Mouse (Mus musculus) ES-E14 (cell line): Measurements from ENCODE around the gene Crisp2. TPM values are rescaled to one million over a fixed set of nuclear protein-coding genes. Genes with fewer than 3 reads are reported as not detected.

Experiments used
- DNase-seq: peaks from one replicate; pipeline ENCODE4 v3.0.0-alpha.2; 2013; ENCODE audit warnings: low read depth, low spot score
- H3K27ac ChIP-seq: 2 replicates; pipeline ENCODE4 v1.5.1; 2012; ENCODE audit warnings: low read depth, mild to moderate bottlenecking, low read length, moderate library complexity, mixed read lengths; ENCODE audit not compliant: poor library complexity, insufficient read depth, severe bottlenecking
- H3K36me3 ChIP-seq: 2 replicates; pipeline ENCODE4 v1.6.1; 2012; ENCODE audit warnings: mild to moderate bottlenecking, low read length, moderate library complexity, mixed read lengths; ENCODE audit not compliant: control insufficient read depth, poor library complexity, insufficient read depth, severe bottlenecking
- H3K4me1 ChIP-seq, 2 experiments: fragments of 150-350 bp in 1 of 2; sonication (generic) in 1 of 2; 2 replicates each; pipeline ENCODE4 v1.6.1; 2012; ENCODE audit warnings: low read length in 2 of 2, mild to moderate bottlenecking in 1 of 2, mixed read lengths in 1 of 2; ENCODE audit not compliant: control insufficient read depth in 2 of 2, insufficient read depth in 2 of 2, poor library complexity in 1 of 2
- H3K4me3 ChIP-seq, 2 experiments: fragments of 150-350 bp in 1 of 2; sonication (generic) in 1 of 2; 2 replicates each; pipeline ENCODE4 v1.5.1; 2012; ENCODE audit warnings: low read length in 2 of 2, low read depth in 1 of 2, mild to moderate bottlenecking in 1 of 2, mixed read lengths in 1 of 2; ENCODE audit not compliant: insufficient read depth in 1 of 2, poor library complexity in 1 of 2, severe bottlenecking in 1 of 2
- H3K9ac ChIP-seq: 2 replicates; pipeline ENCODE4 v1.6.1; 2012; ENCODE audit warnings: low read depth, mild to moderate bottlenecking, low read length, mixed read lengths; ENCODE audit not compliant: poor library complexity, insufficient read depth, severe bottlenecking
- H3K9me3 ChIP-seq: fragments of 150-350 bp; sonication (generic); 2 replicates; pipeline ENCODE4 v1.6.1; 2012; ENCODE audit warnings: low read depth, mild to moderate bottlenecking, low read length; ENCODE audit not compliant: control insufficient read depth, insufficient read depth
- CHD2 ChIP-seq: IDR thresholded peaks from 2 replicates; pipeline ENCODE4 v1.6.1; 2014; ENCODE audit warnings: mild to moderate bottlenecking, low read depth, low read length, inconsistent platforms
- HCFC1 ChIP-seq: IDR thresholded peaks from 2 replicates; pipeline ENCODE4 v1.6.1; 2012; ENCODE audit warnings: low read length, inconsistent platforms, borderline replicate concordance; ENCODE audit not compliant: insufficient read depth
- MAFK ChIP-seq: IDR thresholded peaks from 2 replicates; pipeline ENCODE4 v1.6.1; 2014; ENCODE audit warnings: mild to moderate bottlenecking, low read depth, low read length, inconsistent platforms; ENCODE audit not compliant: insufficient read depth
- ZC3H11A ChIP-seq: IDR thresholded peaks from 2 replicates; pipeline ENCODE4 v1.6.1; 2012; ENCODE audit warnings: low read depth, mild to moderate bottlenecking, inconsistent platforms, low read length, borderline replicate concordance
- ZNF384 ChIP-seq: IDR thresholded peaks from 2 replicates; pipeline ENCODE4 v1.6.1; 2012; ENCODE audit warnings: low read depth, low read length, inconsistent platforms
- in situ Hi-C, 2 experiments: fragments of 600-800 bp; cut with MboI; formaldehyde crosslinking; loops; one replicate each; pipeline ENCODE4 v1.15.1; 2025; ENCODE audit warnings: low sequenced_read_pairs in 2 of 2, inconsistent platforms in 1 of 2; ENCODE audit not compliant: unreplicated experiment in 2 of 2
- total RNA-seq: library from RNA; depleted of rRNA; stranded (reverse); fragments of 300-350 nt; gene quantifications from 2 replicates; pipeline ENCODE4 v1.2.3, GENCODE M21; 2012; rRNA removed

Gene Crisp2
- not detected in 2 replicates for total RNA-seq

GRCm38 (mm10) chr17:40806953-40807572, at the start of gene Crisp2:
Gene Crisp2, minus strand, starts transcription at chr17:40807003.
- DNase-seq: no peak
- no peak for TF ChIP-seq HCFC1
- TF ChIP-seq ZNF384: no peak
- no peak for TF ChIP-seq ZC3H11A
- TF ChIP-seq MAFK: no peak
- TF ChIP-seq CHD2: no peak
- H3K4me3 ChIP-seq: no peak within 1 kb of the TSS
- H3K9me3 ChIP-seq: no peaks in the 10 kb centered on the region
- no peaks in the 10 kb centered on the region for H3K4me1 ChIP-seq
- no peak within 1 kb of the TSS for H3K27ac ChIP-seq
- in situ Hi-C loops: no loop called here
- H3K36me3 ChIP-seq: no peaks in the 10 kb centered on the region
- no peak within 1 kb of the TSS for H3K9ac ChIP-seq

GRCm38 (mm10) chr17:40855065-40855464, 48.3 kb upstream of the Crisp2 start:
- H3K27ac ChIP-seq: no peak overlapping the region
- H3K4me3 ChIP-seq: no peak overlapping the region
- no peaks in the 10 kb centered on the region for H3K9me3 ChIP-seq
- in situ Hi-C loops: no loop called here
- no peak for DNase-seq
- no peaks in the 10 kb centered on the region for H3K36me3 ChIP-seq
- H3K9ac ChIP-seq: no peak overlapping the region
- TF ChIP-seq ZC3H11A (no peak), HCFC1 (no peak), MAFK (no peak), CHD2 (no peak), ZNF384 (no peak)
- no peaks in the 10 kb centered on the region for H3K4me1 ChIP-seq

- in situ Hi-C loops: no loop called here
- peak; percentile 44; the same call in 1 of the 2 replicates for TF ChIP-seq ZC3H11A
- TF ChIP-seq MAFK: no peak
- no peaks in the 10 kb centered on the region for H3K36me3 ChIP-seq
- H3K27ac ChIP-seq: no peak overlapping the region
- H3K9me3 ChIP-seq: no peaks in the 10 kb centered on the region
- no peak overlapping the region for H3K4me3 ChIP-seq
- H3K9ac ChIP-seq: no peak overlapping the region
- peak; percentile 29 for DNase-seq
- H3K4me1 ChIP-seq: no peaks in the 10 kb centered on the region
These were observed 30.5 kb upstream of the Crisp2 start for GRCm38 (mm10) chr17:40837308-40837707.

GRCm38 (mm10) chr17:40831870-40832269, 25.1 kb upstream of the Crisp2 start:
- peak; percentile 6 for DNase-seq
- no peak overlapping the region for H3K27ac ChIP-seq
- H3K4me3 ChIP-seq: no peak overlapping the region
- TF ChIP-seq CHD2: no peak
- TF ChIP-seq HCFC1: no peak
- no peak for TF ChIP-seq ZNF384
- no peak for TF ChIP-seq MAFK
- TF ChIP-seq ZC3H11A: no peak
- H3K9ac ChIP-seq: no peak overlapping the region
- in situ Hi-C loops: no loop called here
- no peaks in the 10 kb centered on the region for H3K9me3 ChIP-seq
- H3K4me1 ChIP-seq: no peaks in the 10 kb centered on the region
- H3K36me3 ChIP-seq: no peaks in the 10 kb centered on the region

GRCm38 (mm10) chr17:40824549-40824948, 17.7 kb upstream of the Crisp2 start:
- Histone ChIP-seq H3K9ac (no peak overlapping the region), H3K4me1 (no peaks in the 10 kb centered on the region), H3K36me3 (no peaks in the 10 kb centered on the region), H3K9me3 (no peaks in the 10 kb centered on the region), H3K4me3 (no peak overlapping the region), H3K27ac (no peak overlapping the region)
- peak; percentile 31 for DNase-seq
- in situ Hi-C loops: no loop called here
- TF ChIP-seq ZNF384 (no peak), HCFC1 (no peak), ZC3H11A (peak; percentile 69; the same call in 1 of the 2 replicates)
